Mouse (Mus musculus): ENCODE data around the gene E2f2.

Gene E2f2

GRCm38 (mm10) chr4:136145362-136145885 is 26.8 kb upstream of the E2f2 start:
- no peak for DNase-seq

GRCm38 (mm10) chr4:136145991-136146711 is 26.0 kb upstream of the E2f2 start:
- no peak for DNase-seq

- no peak for DNase-seq
Observed at GRCm38 (mm10) chr4:136146712-136147154, 25.5 kb upstream of the E2f2 start.

GRCm38 (mm10) chr4:136147436-136148135 is 24.6 kb upstream of the E2f2 start:
- DNase-seq: peak; percentile 92

GRCm38 (mm10) chr4:136148342-136149044 is 23.7 kb upstream of the E2f2 start:
- peak; percentile 66 for DNase-seq

- DNase-seq: no peak
Observed at GRCm38 (mm10) chr4:136149045-136149379, 23.2 kb upstream of the E2f2 start.

GRCm38 (mm10) chr4:136149734-136150133 is 22.5 kb upstream of the E2f2 start:
- peak; percentile 73 for DNase-seq

- DNase-seq: no peak
Observed at GRCm38 (mm10) chr4:136150596-136150995, 21.6 kb upstream of the E2f2 start.

- DNase-seq: no peak
Observed at GRCm38 (mm10) chr4:136152821-136153220, 19.4 kb upstream of the E2f2 start.

- DNase-seq: no peak
Observed at GRCm38 (mm10) chr4:136154462-136154861, 17.7 kb upstream of the E2f2 start.

- DNase-seq: no peak
Observed at GRCm38 (mm10) chr4:136158498-136158897, 13.7 kb upstream of the E2f2 start.

- peak; percentile 90 for DNase-seq
Observed at GRCm38 (mm10) chr4:136159802-136160397, 12.3 kb upstream of the E2f2 start.

GRCm38 (mm10) chr4:136163448-136163847 is 8.7 kb upstream of the E2f2 start:
- DNase-seq: peak; percentile 93

GRCm38 (mm10) chr4:136164981-136165380 is 7.2 kb upstream of the E2f2 start:
- DNase-seq: no peak

GRCm38 (mm10) chr4:136167701-136168100 is 4.5 kb upstream of the E2f2 start:
- no peak for DNase-seq

- DNase-seq: no peak
Observed at GRCm38 (mm10) chr4:136170401-136170800, 1.8 kb upstream of the E2f2 start.

- peak; percentile 72 for DNase-seq
Observed at GRCm38 (mm10) chr4:136171455-136171854, 739 bp upstream of the E2f2 start.

- peak; percentile 85 for DNase-seq
Observed at GRCm38 (mm10) chr4:136172542-136173209, 482 bp downstream of the E2f2 start.

- peak; percentile 41 for DNase-seq
Observed at GRCm38 (mm10) chr4:136173210-136173715, 1.1 kb downstream of the E2f2 start.

GRCm38 (mm10) chr4:136174216-136175193 is 2.3 kb downstream of the E2f2 start:
- no peak for DNase-seq

GRCm38 (mm10) chr4:136176022-136176552 is 3.9 kb downstream of the E2f2 start:
- DNase-seq: no peak
